Mouse (Mus musculus): ENCODE measurements at regions not wholly inside any gene's neighbourhood (a gene's known extent, or its start where the extent isn't known, plus 50 kb on each side); places are given as distances from the start of the nearest gene placed in this dataset.
A peak's percentile ranks its signal among the peaks of the same experiment; 100 is the strongest.

GRCm38 (mm10) chr6:101534214-101535052 lies 156.7 kb upstream of the Pdzrn3 start:
- Histone ChIP-seq H3K4me1 (ENCODE audit: control insufficient read depth, insufficient read depth, low read length) (no peaks in the 10 kb centered on the region), H3K36me3 (ENCODE audit: control insufficient read depth, insufficient read depth, low read length) (no peaks in the 10 kb centered on the region), H3K27me3 (ENCODE audit: control insufficient read depth, insufficient read depth, low read length) (no peaks in the 10 kb centered on the region), H3K9ac (ENCODE audit: low read depth, low read length) (no peak overlapping the region), H3K27ac (replicated peaks; ENCODE audit: insufficient read depth, low read depth, low read length) (no peak overlapping the region), H3K79me2 (ENCODE audit: control insufficient read depth, insufficient read depth, low read length) (no peaks in the 10 kb centered on the region), H3K4me3 (ENCODE audit: insufficient read depth, low read depth, low read length) (no peak overlapping the region)
- TF ChIP-seq POLR2A (IDR thresholded peaks at IDR 0.05; ENCODE audit: extremely low read depth, insufficient read depth, low read length) (no peak), CTCF (IDR thresholded peaks at IDR 0.05; ENCODE audit: low read depth, low read length) (peak; percentile 56)
- peak; percentile 19 for DNase-seq (ENCODE audit: extremely low read depth, low read depth, low spot score)
- WGBS: 59% methylated on average over 9 of the region's 9 CpGs

GRCm38 (mm10) chr6:101532436-101532835 lies 154.7 kb upstream of the Pdzrn3 start:
- Histone ChIP-seq H3K79me2 (ENCODE audit: control insufficient read depth, insufficient read depth, low read length) (no peaks in the 10 kb centered on the region), H3K27me3 (ENCODE audit: control insufficient read depth, insufficient read depth, low read length) (no peaks in the 10 kb centered on the region), H3K27ac (replicated peaks; ENCODE audit: insufficient read depth, low read depth, low read length) (no peak overlapping the region), H3K9ac (ENCODE audit: low read depth, low read length) (no peak overlapping the region), H3K36me3 (ENCODE audit: control insufficient read depth, insufficient read depth, low read length) (no peaks in the 10 kb centered on the region), H3K4me3 (ENCODE audit: insufficient read depth, low read depth, low read length) (no peak overlapping the region), H3K4me1 (ENCODE audit: control insufficient read depth, insufficient read depth, low read length) (no peaks in the 10 kb centered on the region)
- no peak for TF ChIP-seq POLR2A (IDR thresholded peaks at IDR 0.05; ENCODE audit: extremely low read depth, insufficient read depth, low read length)
- no peak for TF ChIP-seq CTCF (IDR thresholded peaks at IDR 0.05; ENCODE audit: low read depth, low read length)
- DNase-seq (ENCODE audit: extremely low read depth, low read depth, low spot score): no peak
- WGBS: 53% methylated on average over 7 of the region's 7 CpGs

GRCm38 (mm10) chr6:101531914-101532313 lies 154.2 kb upstream of the Pdzrn3 start:
- H3K4me3 ChIP-seq (ENCODE audit: insufficient read depth, low read depth, low read length): no peak overlapping the region
- H3K36me3 ChIP-seq (ENCODE audit: control insufficient read depth, insufficient read depth, low read length): no peaks in the 10 kb centered on the region
- no peak for TF ChIP-seq CTCF (IDR thresholded peaks at IDR 0.05; ENCODE audit: low read depth, low read length)
- no peak for TF ChIP-seq POLR2A (IDR thresholded peaks at IDR 0.05; ENCODE audit: extremely low read depth, insufficient read depth, low read length)
- no peak overlapping the region for H3K9ac ChIP-seq (ENCODE audit: low read depth, low read length)
- peak; percentile 3 for DNase-seq (ENCODE audit: extremely low read depth, low read depth, low spot score)
- H3K27ac ChIP-seq (replicated peaks; ENCODE audit: insufficient read depth, low read depth, low read length): no peak overlapping the region
- H3K27me3 ChIP-seq (ENCODE audit: control insufficient read depth, insufficient read depth, low read length): no peaks in the 10 kb centered on the region
- WGBS: 58% methylated on average over 5 of the region's 5 CpGs
- H3K79me2 ChIP-seq (ENCODE audit: control insufficient read depth, insufficient read depth, low read length): no peaks in the 10 kb centered on the region
- H3K4me1 ChIP-seq (ENCODE audit: control insufficient read depth, insufficient read depth, low read length): no peaks in the 10 kb centered on the region

GRCm38 (mm10) chr6:101525129-101525528 lies 147.4 kb upstream of the Pdzrn3 start:
- Histone ChIP-seq H3K27ac (replicated peaks; ENCODE audit: insufficient read depth, low read depth, low read length) (no peak overlapping the region), H3K4me3 (ENCODE audit: insufficient read depth, low read depth, low read length) (no peak overlapping the region), H3K9ac (ENCODE audit: low read depth, low read length) (no peak overlapping the region), H3K36me3 (ENCODE audit: control insufficient read depth, insufficient read depth, low read length) (no peaks in the 10 kb centered on the region), H3K79me2 (ENCODE audit: control insufficient read depth, insufficient read depth, low read length) (no peaks in the 10 kb centered on the region), H3K27me3 (ENCODE audit: control insufficient read depth, insufficient read depth, low read length) (no peaks in the 10 kb centered on the region), H3K4me1 (ENCODE audit: control insufficient read depth, insufficient read depth, low read length) (no peaks in the 10 kb centered on the region)
- no peak for TF ChIP-seq POLR2A (IDR thresholded peaks at IDR 0.05; ENCODE audit: extremely low read depth, insufficient read depth, low read length)
- no peak for TF ChIP-seq CTCF (IDR thresholded peaks at IDR 0.05; ENCODE audit: low read depth, low read length)
- WGBS: 69% methylated on average over 2 of the region's 2 CpGs
- no peak for DNase-seq (ENCODE audit: extremely low read depth, low read depth, low spot score)

GRCm38 (mm10) chr6:101521316-101521715 lies 143.6 kb upstream of the Pdzrn3 start:
- no peak for DNase-seq (ENCODE audit: extremely low read depth, low read depth, low spot score)
- Histone ChIP-seq H3K4me3 (ENCODE audit: insufficient read depth, low read depth, low read length) (no peak overlapping the region), H3K4me1 (ENCODE audit: control insufficient read depth, insufficient read depth, low read length) (no peaks in the 10 kb centered on the region), H3K36me3 (ENCODE audit: control insufficient read depth, insufficient read depth, low read length) (no peaks in the 10 kb centered on the region), H3K27ac (replicated peaks; ENCODE audit: insufficient read depth, low read depth, low read length) (no peak overlapping the region), H3K27me3 (ENCODE audit: control insufficient read depth, insufficient read depth, low read length) (no peaks in the 10 kb centered on the region), H3K9ac (ENCODE audit: low read depth, low read length) (no peak overlapping the region), H3K79me2 (ENCODE audit: control insufficient read depth, insufficient read depth, low read length) (no peaks in the 10 kb centered on the region)
- 97% methylated on average over 6 of the region's 6 CpGs for WGBS
- TF ChIP-seq POLR2A (IDR thresholded peaks at IDR 0.05; ENCODE audit: extremely low read depth, insufficient read depth, low read length): no peak
- no peak for TF ChIP-seq CTCF (IDR thresholded peaks at IDR 0.05; ENCODE audit: low read depth, low read length)

- H3K36me3 ChIP-seq (ENCODE audit: control insufficient read depth, insufficient read depth, low read length): no peaks in the 10 kb centered on the region
- DNase-seq (ENCODE audit: extremely low read depth, low read depth, low spot score): no peak
- no peak overlapping the region for H3K27ac ChIP-seq (replicated peaks; ENCODE audit: insufficient read depth, low read depth, low read length)
- H3K9ac ChIP-seq (ENCODE audit: low read depth, low read length): no peak overlapping the region
- TF ChIP-seq CTCF (IDR thresholded peaks at IDR 0.05; ENCODE audit: low read depth, low read length) (no peak), POLR2A (IDR thresholded peaks at IDR 0.05; ENCODE audit: extremely low read depth, insufficient read depth, low read length) (no peak)
- H3K27me3 ChIP-seq (ENCODE audit: control insufficient read depth, insufficient read depth, low read length): no peaks in the 10 kb centered on the region
- no peaks in the 10 kb centered on the region for H3K4me1 ChIP-seq (ENCODE audit: control insufficient read depth, insufficient read depth, low read length)
- H3K79me2 ChIP-seq (ENCODE audit: control insufficient read depth, insufficient read depth, low read length): no peaks in the 10 kb centered on the region
- WGBS: 72% methylated on average over 3 of the region's 3 CpGs
- H3K4me3 ChIP-seq (ENCODE audit: insufficient read depth, low read depth, low read length): no peak overlapping the region
These were observed 143.1 kb upstream of the Pdzrn3 start for GRCm38 (mm10) chr6:101520755-101521154.
